Mouse (Mus musculus): ENCODE data around the gene Ear6. TPM values are rescaled to one million over a fixed set of nuclear protein-coding genes. Genes with fewer than 3 reads are reported as not detected.

The Ear6 gene
- polyA plus RNA-seq (2017; shearing (Covaris generic)) = not detected

GRCm38 (mm10) chr14:51853399-51853798 is at the start of gene Ear6:
Ear6 (plus strand) TSS chr14:51853699.

DNA sequence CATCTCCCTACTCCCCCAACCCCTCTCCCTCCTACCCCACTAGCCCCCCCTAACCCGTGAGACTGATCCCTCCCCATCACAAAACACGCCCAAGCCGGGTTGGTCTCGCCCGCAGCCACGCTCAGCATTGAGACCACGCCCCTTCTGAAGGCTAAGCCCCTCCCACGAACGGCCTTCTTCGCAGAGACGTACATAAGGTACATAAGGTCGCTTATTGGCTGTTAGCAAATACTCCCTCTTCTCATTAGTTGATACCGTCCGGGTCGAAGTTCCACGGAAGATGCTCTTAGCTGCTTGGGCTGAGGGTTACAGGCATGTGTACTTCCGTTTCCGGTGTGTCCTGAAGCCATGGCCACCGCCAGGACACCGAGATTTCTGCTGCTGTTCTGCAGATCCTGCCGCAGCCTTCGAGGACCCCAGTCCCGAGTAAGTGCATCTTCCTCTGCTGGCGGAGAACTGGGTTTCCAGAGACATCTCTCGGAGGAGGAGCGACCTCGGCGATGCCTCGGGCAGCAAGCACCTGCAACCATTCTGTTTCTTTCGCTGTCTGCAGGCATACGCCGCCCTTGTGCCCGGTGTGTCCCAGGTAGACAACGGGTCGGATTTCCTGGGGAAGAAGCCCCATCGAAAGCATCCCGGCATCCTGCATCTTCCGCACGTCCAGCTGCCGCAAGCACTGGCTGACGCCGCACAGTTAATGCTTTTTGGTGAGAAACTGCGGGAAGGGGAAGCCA is 31.3 kb downstream of the Ear6 start, which contains the start of gene Mettl17:
Gene Mettl17, plus strand, starts transcription at position 245 of the 734 bp plus-strand sequence.

DNA sequence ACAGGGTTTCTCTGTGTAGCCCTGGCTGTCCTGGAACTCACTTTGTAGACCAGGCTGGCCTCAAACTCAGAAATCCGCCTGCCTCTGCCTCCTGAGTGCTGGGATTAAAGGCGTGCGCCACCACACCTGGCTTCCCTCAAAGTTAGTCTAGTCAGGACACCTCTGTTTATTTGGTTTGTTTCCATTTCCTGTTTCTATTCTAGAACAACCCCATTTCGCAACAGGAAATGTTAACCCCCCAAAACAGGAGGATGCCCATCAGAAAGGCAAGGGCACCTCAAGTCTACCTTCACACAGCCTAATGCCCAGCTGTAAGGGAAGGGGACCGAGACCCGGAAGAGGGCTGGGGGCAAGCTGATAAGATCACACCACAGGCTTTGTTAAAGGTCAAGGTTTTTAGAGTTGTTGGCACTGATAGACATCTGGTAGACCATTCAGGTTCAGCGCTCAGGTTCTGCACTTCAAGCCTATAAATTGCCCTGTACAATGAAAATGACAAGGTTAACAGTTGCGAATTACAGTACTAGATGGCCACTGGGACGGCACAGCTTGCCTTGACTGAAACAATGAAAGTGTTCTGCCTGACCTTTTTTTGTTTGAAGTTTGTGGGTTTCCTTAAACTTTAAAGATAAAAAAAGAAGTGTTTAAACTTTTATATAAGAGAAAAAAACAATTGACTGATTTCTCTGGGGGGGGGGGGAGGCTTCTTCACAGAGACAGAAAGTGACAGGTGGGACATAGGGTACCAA is 38.9 kb downstream of the Ear6 start, which contains the start of gene Slc39a2:
Gene Slc39a2, plus strand, starts transcription at position 699 of the 749 bp plus-strand sequence.

Other genes starting within 250 kb of the Ear6 start
- not detected for gene Gm17078, start 242.4 kb upstream of the Ear6 start, polyA plus RNA-seq (2017; shearing (Covaris generic))
- gene Gm4181, start 218.0 kb upstream of the Ear6 start, polyA plus RNA-seq (2017; shearing (Covaris generic)) = not detected
- not detected for gene Gm17079, start 158.2 kb upstream of the Ear6 start, polyA plus RNA-seq (2017; shearing (Covaris generic))
- not detected for gene Gm5800, start 136.5 kb upstream of the Ear6 start, polyA plus RNA-seq (2017; shearing (Covaris generic))
- not detected for gene Ang4, start 80.1 kb upstream of the Ear6 start, polyA plus RNA-seq (2017; shearing (Covaris generic))
- not detected for gene AY358078, start 53.7 kb upstream of the Ear6 start, polyA plus RNA-seq (2017; shearing (Covaris generic))
- 97.5 TPM for gene Mettl17, start 31.1 kb downstream of the Ear6 start, polyA plus RNA-seq (2017; shearing (Covaris generic))
- gene Slc39a2, start 39.2 kb downstream of the Ear6 start, polyA plus RNA-seq (2017; shearing (Covaris generic)) = 0.68 TPM
- gene Ndrg2, start 60.5 kb downstream of the Ear6 start, polyA plus RNA-seq (2017; shearing (Covaris generic)) = 56.7 TPM
- gene Tppp2, start 64.7 kb downstream of the Ear6 start, polyA plus RNA-seq (2017; shearing (Covaris generic)) = not detected
- not detected for gene Rnase13, start 69.1 kb downstream of the Ear6 start, polyA plus RNA-seq (2017; shearing (Covaris generic))
- 0.86 TPM for gene Arhgef40, start 131.0 kb downstream of the Ear6 start, polyA plus RNA-seq (2017; shearing (Covaris generic))
- not detected for gene Tmem253, start 162.0 kb downstream of the Ear6 start, polyA plus RNA-seq (2017; shearing (Covaris generic))
- gene Zfp219, start 167.0 kb downstream of the Ear6 start, polyA plus RNA-seq (2017; shearing (Covaris generic)) = 22.6 TPM
- not detected for gene Olfr221, start 188.8 kb downstream of the Ear6 start, polyA plus RNA-seq (2017; shearing (Covaris generic))